Mouse (Mus musculus): ENCODE results near the gene Rnf6. TPM values are rescaled to one million over a fixed set of nuclear protein-coding genes. Genes with fewer than 3 reads are reported as not detected.

The Rnf6 gene
- polyA plus RNA-seq (2012; rRNA removed): 16.2 and 17.1 TPM in 2 replicates

DNA sequence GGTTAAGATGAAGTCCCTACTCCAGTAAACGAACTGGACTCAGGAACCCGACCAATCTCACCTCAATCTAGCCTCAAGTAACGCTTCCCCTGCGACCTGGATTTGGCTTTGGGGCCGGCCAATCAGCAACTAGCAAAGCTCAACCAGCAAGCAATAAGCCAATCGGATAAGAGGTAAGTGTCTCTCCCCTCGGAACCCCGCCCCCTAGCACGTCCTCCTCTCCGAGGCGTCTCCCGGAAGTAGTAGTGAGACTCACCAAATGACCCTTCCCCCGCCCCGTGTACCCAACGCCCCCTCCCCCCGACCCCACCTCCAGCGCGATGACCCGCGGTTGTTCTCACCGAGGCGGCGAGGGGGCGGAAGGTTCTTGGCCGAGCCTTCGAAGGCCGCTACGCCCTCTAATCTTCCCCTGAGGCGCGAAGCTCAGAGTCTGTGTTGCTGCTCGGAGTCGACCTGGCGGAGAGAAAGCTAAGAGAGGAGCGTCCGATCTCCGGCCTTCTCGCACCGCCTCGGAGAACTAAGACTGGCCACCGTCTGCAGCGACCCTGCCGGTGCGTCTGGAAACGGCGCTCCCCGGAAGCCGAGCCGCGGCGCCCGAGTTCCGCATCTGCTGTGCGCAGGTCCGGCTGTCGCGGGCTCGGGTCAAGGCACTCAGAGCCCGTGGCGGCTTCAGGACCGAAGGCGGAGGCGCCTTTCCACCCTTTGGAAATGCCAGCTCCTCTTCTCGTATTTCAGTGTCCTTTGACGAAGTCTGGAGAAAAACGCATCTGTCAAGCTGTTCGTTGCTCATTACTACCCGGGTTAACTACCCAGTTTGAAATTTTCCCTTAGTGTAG, at the start of gene Rnf6:
TSS of gene Rnf6 (minus strand) at position 677 of the 836 bp plus-strand sequence.

DNA sequence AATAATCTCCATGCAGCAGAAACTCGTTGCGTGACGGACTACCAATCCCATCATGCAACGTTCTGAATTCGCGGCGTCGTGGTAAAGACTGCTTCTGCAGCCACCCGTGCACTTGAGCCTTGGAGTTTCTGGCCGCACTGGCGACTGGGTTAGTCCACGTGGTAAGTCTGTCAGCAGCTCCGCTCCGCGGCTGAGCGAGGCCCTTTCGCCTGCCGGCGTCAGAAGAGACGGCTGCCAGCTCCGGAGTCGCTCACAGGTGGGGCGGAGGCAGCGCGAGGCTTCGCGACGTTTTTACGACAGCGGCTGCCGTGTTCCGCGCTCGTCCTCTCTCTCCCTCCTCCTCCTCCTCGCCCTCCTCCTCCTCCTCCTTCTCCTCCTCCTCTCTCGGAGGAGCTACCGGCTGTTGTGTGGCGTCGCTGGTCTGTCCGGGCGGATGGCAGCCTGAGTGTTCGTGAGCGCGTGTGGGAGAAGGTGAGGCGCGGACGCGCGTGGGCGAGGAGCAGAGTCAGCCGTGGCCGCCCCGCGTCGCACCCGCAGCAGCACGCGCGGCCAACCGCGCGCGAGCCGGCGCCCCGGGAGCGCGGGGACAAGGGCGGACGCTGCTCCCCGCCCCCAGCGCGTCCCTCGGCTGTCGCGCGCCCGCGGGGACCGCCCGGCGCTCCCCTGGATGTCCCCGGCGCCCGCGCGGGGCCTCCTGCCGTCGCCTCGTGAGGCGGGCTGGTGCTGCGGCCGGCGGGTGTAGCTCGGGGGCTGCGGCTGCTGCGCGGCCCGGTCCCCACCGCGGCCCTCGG, 9.7 kb upstream of the Rnf6 start, which contains the start of gene Cdk8:
TSS of gene Cdk8 (plus strand) at position 367 of the 791 bp plus-strand sequence.

DNA sequence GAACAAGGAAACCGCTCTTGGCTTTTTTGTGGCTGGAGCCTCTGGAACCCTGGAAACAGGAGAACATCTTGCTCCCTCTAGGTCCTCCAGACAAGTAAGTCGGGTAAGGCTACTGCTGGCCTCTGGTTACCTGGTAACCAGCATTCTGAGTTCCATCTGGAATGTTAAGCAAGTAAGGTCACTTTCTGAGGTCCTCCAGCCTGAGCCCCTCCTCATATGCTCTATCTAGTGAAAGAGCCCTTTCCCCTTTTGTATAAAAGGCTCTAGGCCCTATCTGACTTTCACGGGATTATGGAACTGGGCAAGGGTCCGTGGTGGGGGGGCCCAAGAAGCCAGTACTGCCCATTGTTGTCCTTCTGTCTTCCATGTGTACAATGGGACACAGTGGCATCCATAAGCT, 36.2 kb downstream of the Rnf6 start, which contains the start of gene 1700001J03Rik:
TSS of gene 1700001J03Rik (minus strand) at position 101 of the 400 bp plus-strand sequence.

DNA sequence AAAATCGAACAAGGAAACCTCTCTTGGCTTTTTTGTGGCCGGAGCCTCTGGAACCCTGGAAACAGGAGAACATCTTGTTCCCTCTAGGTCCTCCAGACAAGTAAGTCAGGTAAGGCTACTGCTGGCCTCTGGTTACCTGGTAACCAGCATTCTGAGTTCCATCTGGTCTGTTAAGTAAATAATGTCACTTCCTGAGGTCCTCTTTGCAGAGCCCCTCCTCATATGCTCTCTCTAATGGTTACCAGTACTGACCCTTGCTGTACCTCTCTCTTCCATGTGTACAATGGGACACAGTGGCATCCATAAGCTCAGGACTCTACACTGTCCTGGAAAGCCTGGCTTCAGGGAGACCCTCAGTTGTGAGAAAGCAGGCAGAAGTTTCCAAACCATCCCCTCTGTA, 50.7 kb downstream of the Rnf6 start, which contains the start of gene Gm6309:
TSS of gene Gm6309 (minus strand) at position 101 of the 400 bp plus-strand sequence.

DNA sequence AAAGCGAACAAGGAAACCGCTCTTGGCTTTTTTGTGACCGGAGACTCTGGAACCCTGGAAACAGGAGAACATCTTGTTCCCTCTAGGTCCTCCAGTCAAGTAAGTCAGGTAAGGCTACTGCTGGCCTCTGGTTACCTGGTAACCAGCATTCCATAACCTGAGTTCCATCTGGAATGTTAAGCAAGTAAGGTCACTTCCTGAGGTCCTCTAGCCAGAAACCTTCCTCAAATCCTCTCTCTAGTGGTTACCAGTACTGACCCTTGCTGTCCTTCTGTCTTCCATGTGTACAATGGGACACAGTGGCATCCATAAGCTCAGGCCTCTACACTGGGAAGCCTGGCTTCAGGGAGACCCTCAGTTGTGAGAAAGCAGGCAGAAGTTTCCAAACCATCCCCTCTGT, 60.9 kb downstream of the Rnf6 start, which contains the start of gene Gm5565:
TSS of gene Gm5565 (minus strand) at position 101 of the 400 bp plus-strand sequence.

Other genes starting within 250 kb of the Rnf6 start
- 11.1 and 22.8 TPM in 2 replicates for gene Cyp3a25, start 211.9 kb downstream of the Rnf6 start, polyA plus RNA-seq (2012; rRNA removed)
- 0.12 and 0.26 TPM in 2 replicates for gene Cyp3a59, start 142.3 kb downstream of the Rnf6 start, polyA plus RNA-seq (2012; rRNA removed)
- not detected in 2 replicates for gene Gm5565, start 61.0 kb downstream of the Rnf6 start, polyA plus RNA-seq (2012; rRNA removed)
- gene Gm6309, start 50.8 kb downstream of the Rnf6 start, polyA plus RNA-seq (2012; rRNA removed): not detected in 2 replicates
- 0.18 and 0.26 TPM in 2 replicates for gene 1700001J03Rik, start 36.3 kb downstream of the Rnf6 start, polyA plus RNA-seq (2012; rRNA removed)
- gene Cdk8, start 9.7 kb upstream of the Rnf6 start, polyA plus RNA-seq (2012; rRNA removed): 31.9 and 37.3 TPM in 2 replicates
- 0.05 TPM in 2 replicates for gene Wasf3, start 163.4 kb upstream of the Rnf6 start, polyA plus RNA-seq (2012; rRNA removed)

All from liver, embryonic 18 days (tissue).